Mouse (Mus musculus) lung, postnatal 0 days (tissue): ENCODE measurements at regions not wholly inside any gene's neighbourhood (a gene's known extent, or its start where the extent isn't known, plus 50 kb on each side); places are given as distances from the start of the nearest gene placed in this dataset.

Experiments used
- CTCF ChIP-seq: IDR thresholded peaks from 2 replicates; pipeline ENCODE4 v1.5.1; 2016; ENCODE audit warnings: antibody characterized with exemption, mild to moderate bottlenecking
- EP300 ChIP-seq: IDR thresholded peaks from 2 replicates; pipeline ENCODE4 v1.6.1; 2016; ENCODE audit warnings: antibody characterized with exemption, mild to moderate bottlenecking, control low read depth

- no peak for TF ChIP-seq CTCF
- no peak for TF ChIP-seq EP300
These were observed 63.6 kb upstream of the Olig2 start for GRCm38 (mm10) chr16:91161616-91162015.
